Mouse (Mus musculus) intestine, postnatal 0 days (tissue): ENCODE measurements around the gene Ncoa1. TPM values are rescaled to one million over a fixed set of nuclear protein-coding genes. Genes with fewer than 3 reads are reported as not detected.

Source experiments
- ATAC-seq: fragments of 200-750 bp; cut with Nextera tagmentation; 2 replicates; pipeline ENCODE4 v1.8.0; 2017; ENCODE audit warnings: mild to moderate bottlenecking, moderate TSS enrichment, moderate library complexity
- H3K27ac ChIP-seq: fragments of 300-500 bp; sonication (generic); 2 replicates; pipeline ENCODE4 v1.5.1; 2014; ENCODE audit warnings: mild to moderate bottlenecking, low read depth, low read length, moderate library complexity
- H3K27me3 ChIP-seq: fragments of 300-500 bp; sonication (generic); replicated peaks from 2 replicates; pipeline ENCODE4 v1.6.1; 2014; ENCODE audit warnings: low read length, mixed read lengths; ENCODE audit not compliant: control insufficient read depth, insufficient read depth
- H3K36me3 ChIP-seq: fragments of 300-500 bp; sonication (generic); 2 replicates; pipeline ENCODE4 v1.6.1; 2014; ENCODE audit warnings: mild to moderate bottlenecking, moderate library complexity; ENCODE audit not compliant: control insufficient read depth, insufficient read depth
- H3K4me1 ChIP-seq: fragments of 300-500 bp; sonication (generic); replicated peaks from 2 replicates; pipeline ENCODE4 v1.6.1; 2014; ENCODE audit warnings: antibody characterized with exemption, low read length, mixed read lengths; ENCODE audit not compliant: control insufficient read depth, insufficient read depth
- H3K4me2 ChIP-seq: fragments of 300-500 bp; sonication (generic); replicated peaks from 2 replicates; pipeline ENCODE4 v1.6.1; 2014; ENCODE audit warnings: low read depth, mild to moderate bottlenecking, moderate library complexity
- H3K4me3 ChIP-seq: fragments of 300-500 bp; sonication (generic); 2 replicates; pipeline ENCODE4 v1.5.1; 2014; ENCODE audit warnings: low read depth, low read length
- H3K9ac ChIP-seq: fragments of 300-500 bp; sonication (generic); 2 replicates; pipeline ENCODE4 v1.6.1; 2014; ENCODE audit warnings: mild to moderate bottlenecking, low read depth, low read length
- H3K9me3 ChIP-seq: fragments of 300-500 bp; sonication (generic); 2 replicates; pipeline ENCODE4 v1.6.1; 2016; ENCODE audit warnings: mixed run types; ENCODE audit not compliant: control insufficient read depth
- CTCF ChIP-seq: sonication (generic); IDR thresholded peaks from 2 replicates; pipeline ENCODE4 v1.5.1; 2016; ENCODE audit warnings: low read depth, mild to moderate bottlenecking, control low read depth, antibody characterized with exemption, moderate library complexity
- WGBS: fragments of 180-500 bp; shearing (Covaris S2); extraction: QIAGEN DNeasy Blood & Tissue Kit; methylation state at CpG from one replicate; pipeline ENCODE4 v1.1.7; 2014; 5-methylcytosine and 5-hydroxymethylcytosine counted together
- polyA plus RNA-seq: library from polyadenylated mRNA; unstranded; fragments of >200 nt; fragmentation: Nextera tagmentation; extraction: Ambion mirVana; gene quantifications from 2 replicates; pipeline ENCODE4 v1.2.1, GENCODE M21; 2015

The Ncoa1 gene
- polyA plus RNA-seq, 1 experiment from 2014 or later = 6.6 TPM

DNA sequence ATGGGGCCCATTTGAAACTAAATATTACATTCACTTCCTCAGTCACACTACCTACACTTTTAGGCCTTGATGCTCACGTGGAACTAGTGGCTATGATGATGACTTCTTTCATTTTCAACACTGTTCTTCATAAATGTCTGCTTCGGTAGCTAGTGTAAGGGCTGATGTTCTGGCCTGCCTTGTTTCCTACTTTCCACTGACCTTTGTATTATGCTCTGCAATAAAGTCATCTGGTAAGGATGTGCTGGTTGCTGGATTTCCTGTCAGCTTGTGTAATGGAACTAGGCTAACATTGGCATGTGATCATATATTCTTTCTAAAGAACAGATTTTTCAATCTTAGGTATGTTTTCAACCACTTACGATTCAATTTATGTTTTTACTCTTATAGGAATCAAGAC lies 177.7 kb downstream of the Ncoa1 start:
- Histone ChIP-seq H3K4me3 (no peak overlapping the region), H3K9ac (no peak overlapping the region), H3K4me1 (no peaks in the 10 kb centered on the region), H3K9me3 (no peaks in the 10 kb centered on the region), H3K4me2 (no peak overlapping the region), H3K27me3 (no peaks in the 10 kb centered on the region), H3K36me3 (peaks cover 15% of the 10 kb centered on the region), H3K27ac (no peak overlapping the region)
- peak; percentile 72 for ATAC-seq
- TF ChIP-seq CTCF = no peak
- 49% methylated on average over 3 of the region's 3 CpGs for WGBS

GRCm38 (mm10) chr12:4298626-4299025 lies 178.4 kb downstream of the Ncoa1 start:
- no peak for ATAC-seq

DNA sequence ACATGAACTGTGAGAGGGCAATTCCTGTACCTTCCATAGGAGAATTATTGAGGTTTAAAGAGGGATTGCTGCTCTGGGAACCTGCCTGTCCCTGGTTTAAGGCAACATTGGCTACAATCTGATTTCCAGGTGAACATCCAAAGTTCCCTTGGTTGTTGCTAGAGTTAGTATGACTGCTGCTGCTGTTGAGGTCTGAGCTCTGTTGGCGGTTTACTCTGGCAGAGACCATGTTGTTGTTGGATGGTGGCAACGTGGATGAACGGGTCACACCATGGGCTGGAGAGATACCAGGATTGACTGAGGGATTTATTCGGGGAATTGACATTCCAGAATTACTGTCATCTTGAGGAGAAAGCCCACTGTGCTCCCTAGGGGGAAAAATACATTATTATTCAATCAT lies 181.1 kb downstream of the Ncoa1 start:
- Histone ChIP-seq H3K4me3 (no peak overlapping the region), H3K9me3 (no peaks in the 10 kb centered on the region), H3K36me3 (peaks cover 15% of the 10 kb centered on the region), H3K9ac (no peak overlapping the region), H3K4me1 (no peaks in the 10 kb centered on the region), H3K27ac (no peak overlapping the region), H3K4me2 (no peak overlapping the region), H3K27me3 (no peaks in the 10 kb centered on the region)
- TF ChIP-seq CTCF = no peak
- 89% methylated on average over 4 of the region's 4 CpGs for WGBS
- no peak for ATAC-seq

More at GRCm38 (mm10) chr12:4298626-4299025, 178.4 kb downstream of the Ncoa1 start:
- no peak for TF ChIP-seq CTCF
- Histone ChIP-seq H3K4me2 (no peak overlapping the region), H3K9ac (no peak overlapping the region), H3K27me3 (no peaks in the 10 kb centered on the region), H3K27ac (no peak overlapping the region), H3K36me3 (peaks cover 15% of the 10 kb centered on the region), H3K4me3 (no peak overlapping the region), H3K9me3 (no peaks in the 10 kb centered on the region), H3K4me1 (no peaks in the 10 kb centered on the region)
- WGBS = 88% methylated on average over 4 of the region's 4 CpGs

GRCm38 (mm10) chr12:4295281-4295680 lies 181.7 kb downstream of the Ncoa1 start:
- 91% methylated on average over 8 of the region's 8 CpGs for WGBS
- TF ChIP-seq CTCF = no peak
- H3K27me3 ChIP-seq = no peaks in the 10 kb centered on the region

DNA sequence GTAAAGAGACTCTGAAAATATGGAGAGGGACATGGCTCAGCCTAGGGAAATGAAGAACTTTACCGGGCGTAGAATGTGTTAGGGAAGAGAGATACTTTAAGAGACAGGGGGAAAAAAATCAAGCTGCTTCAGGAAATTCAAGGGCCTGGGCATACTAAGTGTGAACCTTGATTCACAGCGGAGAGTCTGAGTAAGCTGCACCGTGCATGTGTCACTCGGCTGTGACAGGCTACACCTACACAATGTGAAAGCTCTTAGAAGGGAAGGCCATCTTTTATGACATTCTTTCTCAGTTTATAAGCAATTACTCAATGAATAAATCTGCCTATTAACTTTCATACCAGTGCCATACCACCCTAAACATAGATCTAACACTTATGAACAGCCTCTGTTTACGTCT lies 183.2 kb downstream of the Ncoa1 start:
- Histone ChIP-seq H3K36me3 (peaks cover 31% of the 10 kb centered on the region), H3K4me3 (no peak overlapping the region), H3K9me3 (no peaks in the 10 kb centered on the region), H3K4me2 (no peak overlapping the region), H3K9ac (no peak overlapping the region), H3K27me3 (no peaks in the 10 kb centered on the region), H3K4me1 (no peaks in the 10 kb centered on the region), H3K27ac (no peak overlapping the region)
- 88% methylated on average over 6 of the region's 6 CpGs for WGBS
- no peak for ATAC-seq
- TF ChIP-seq CTCF = no peak

More at GRCm38 (mm10) chr12:4295281-4295680, 181.7 kb downstream of the Ncoa1 start:
- Histone ChIP-seq H3K9me3 (no peaks in the 10 kb centered on the region), H3K27ac (no peak overlapping the region), H3K4me2 (no peak overlapping the region), H3K4me1 (no peaks in the 10 kb centered on the region), H3K4me3 (no peak overlapping the region), H3K36me3 (peaks cover 18% of the 10 kb centered on the region), H3K9ac (no peak overlapping the region)
- no peak for ATAC-seq

- no peaks in the 10 kb centered on the region for H3K27me3 ChIP-seq
- H3K4me3 ChIP-seq = no peak overlapping the region
- no peak overlapping the region for H3K27ac ChIP-seq
- ATAC-seq = no peak
- H3K36me3 ChIP-seq = peaks cover 12% of the 10 kb centered on the region; the same call in 1 of the 2 replicates
- WGBS = 43% methylated on average over 3 of the region's 3 CpGs
- no peak overlapping the region for H3K9ac ChIP-seq
- no peak overlapping the region for H3K4me2 ChIP-seq
- no peaks in the 10 kb centered on the region for H3K9me3 ChIP-seq
- no peaks in the 10 kb centered on the region for H3K4me1 ChIP-seq
- TF ChIP-seq CTCF = no peak
These were observed 191.8 kb downstream of the Ncoa1 start for GRCm38 (mm10) chr12:4285186-4285585.

GRCm38 (mm10) chr12:4279878-4280277 lies 197.1 kb downstream of the Ncoa1 start:
- Histone ChIP-seq H3K27me3 (no peaks in the 10 kb centered on the region), H3K9me3 (no peaks in the 10 kb centered on the region), H3K4me3 (no peak overlapping the region), H3K9ac (no peak overlapping the region), H3K27ac (no peak overlapping the region), H3K4me2 (no peak overlapping the region), H3K4me1 (no peaks in the 10 kb centered on the region), H3K36me3 (peaks cover 13% of the 10 kb centered on the region; the same call in 1 of the 2 replicates)
- ATAC-seq = no peak
- 88% methylated on average over 3 of the region's 3 CpGs for WGBS
- TF ChIP-seq CTCF = no peak
